Mouse (Mus musculus) liver, adult (tissue): Measurements from ENCODE around the gene Ccl6.
A peak's percentile ranks its signal among the peaks of the same experiment; 100 is the strongest.

Experiments
- GATA4 ChIP-seq: IDR thresholded peaks from 2 replicates; pipeline ENCODE4 v1.6.1; 2014; ENCODE audit warnings: mild to moderate bottlenecking, low read length; ENCODE audit not compliant: insufficient replicate concordance

The Ccl6 gene

DNA sequence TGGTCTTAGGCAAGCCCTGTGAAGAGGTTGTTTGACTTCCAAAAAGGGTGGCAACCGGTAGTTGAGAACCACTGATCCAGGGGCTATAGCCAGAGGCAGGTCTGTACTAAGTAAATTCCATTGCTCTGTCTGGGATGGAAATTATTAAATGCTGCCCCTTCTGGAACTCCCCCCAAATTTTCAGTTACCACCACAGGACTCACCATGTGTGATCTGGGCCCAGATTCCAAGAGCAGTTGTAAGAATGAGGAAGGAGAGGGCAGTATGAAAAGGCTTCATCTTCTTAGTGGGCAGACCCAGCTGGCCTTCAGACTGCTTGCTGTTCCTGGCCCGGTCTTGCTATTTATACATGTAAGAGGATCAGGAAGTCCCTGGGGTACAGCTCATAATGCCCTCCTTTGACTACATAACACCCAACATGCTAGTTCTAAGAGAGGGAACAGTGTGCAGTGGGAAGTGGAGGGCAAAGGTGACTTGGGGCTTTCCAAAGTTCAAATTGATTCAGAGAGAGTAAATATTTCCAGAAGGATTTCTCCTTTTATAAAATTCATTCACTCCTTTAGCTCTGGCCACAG lies 14.6 kb downstream of the Ccl6 start, which contains the start of gene Ccl9:
Gene Ccl9 (minus strand): TSS at position 451 of the 575 bp plus-strand sequence.
- no peak for TF ChIP-seq GATA4

DNA sequence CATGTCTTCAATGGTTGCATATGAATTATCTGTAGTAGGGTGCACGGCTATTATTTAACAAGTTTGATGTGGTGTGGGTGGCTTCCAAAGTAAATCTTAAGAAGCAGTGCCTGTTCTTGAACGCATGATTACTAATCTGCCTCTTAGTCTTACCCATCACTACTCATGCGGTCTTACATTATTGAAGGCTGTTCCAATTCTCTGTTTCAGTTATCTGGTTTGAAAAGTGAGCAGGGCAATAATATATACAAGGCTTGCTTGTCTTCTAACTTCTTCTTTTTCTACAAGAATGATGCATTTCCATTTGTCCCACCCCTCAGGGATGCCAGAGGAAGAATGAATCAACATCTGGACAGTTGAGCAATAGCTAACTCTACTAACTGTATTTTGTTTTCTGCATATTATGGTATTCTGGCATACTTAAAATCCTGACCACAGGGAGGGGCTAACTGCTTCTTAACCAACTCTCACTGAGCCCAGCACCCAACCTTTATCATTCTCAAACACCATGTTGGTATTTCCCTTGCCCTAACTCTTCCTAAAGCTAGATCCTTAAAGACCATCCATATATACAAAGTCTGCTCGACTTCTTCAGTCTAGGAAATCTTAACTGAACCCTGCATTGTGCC lies 15.8 kb downstream of the Ccl6 start:
- no peak for TF ChIP-seq GATA4

DNA sequence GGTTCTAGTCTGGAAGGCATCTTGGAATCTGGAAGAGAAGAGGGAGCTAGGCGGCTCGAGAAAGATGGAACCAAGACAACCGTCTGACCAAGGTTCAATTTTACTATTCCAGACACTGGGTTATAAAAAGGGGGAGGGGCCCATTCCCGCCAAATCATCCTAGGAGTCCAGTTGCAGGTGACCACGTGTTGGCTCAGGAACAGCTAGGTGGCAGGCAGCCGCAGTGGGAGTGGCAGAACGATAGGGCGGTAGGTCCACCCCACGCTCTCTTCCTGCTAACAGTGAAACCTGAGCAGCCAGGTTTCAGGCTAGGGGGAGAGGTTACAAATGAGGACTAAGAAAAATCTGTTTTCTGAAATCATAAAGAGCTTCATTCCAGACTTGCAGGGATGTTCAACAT lies 20.1 kb downstream of the Ccl6 start:
- no peak for TF ChIP-seq GATA4

DNA sequence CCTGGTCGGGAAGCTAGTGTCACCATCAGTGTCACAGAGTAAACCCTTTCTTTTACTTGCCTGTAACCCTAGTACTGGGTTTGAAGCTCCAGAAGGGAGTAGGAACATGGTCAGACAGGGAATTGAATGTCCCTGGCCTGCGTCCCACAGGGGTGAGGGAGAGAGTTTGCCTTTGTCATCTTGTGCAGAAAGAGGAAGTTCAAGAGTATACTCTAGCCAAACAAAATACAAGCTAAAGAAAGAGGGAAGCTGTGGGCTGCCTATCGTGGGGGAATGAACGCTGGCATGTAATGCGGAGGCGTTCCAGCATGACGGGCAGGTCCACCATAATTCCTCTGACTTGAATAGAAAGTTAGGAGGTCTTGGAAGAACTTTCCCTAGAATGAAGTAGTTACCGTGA lies 20.7 kb downstream of the Ccl6 start:
- no peak for TF ChIP-seq GATA4

DNA sequence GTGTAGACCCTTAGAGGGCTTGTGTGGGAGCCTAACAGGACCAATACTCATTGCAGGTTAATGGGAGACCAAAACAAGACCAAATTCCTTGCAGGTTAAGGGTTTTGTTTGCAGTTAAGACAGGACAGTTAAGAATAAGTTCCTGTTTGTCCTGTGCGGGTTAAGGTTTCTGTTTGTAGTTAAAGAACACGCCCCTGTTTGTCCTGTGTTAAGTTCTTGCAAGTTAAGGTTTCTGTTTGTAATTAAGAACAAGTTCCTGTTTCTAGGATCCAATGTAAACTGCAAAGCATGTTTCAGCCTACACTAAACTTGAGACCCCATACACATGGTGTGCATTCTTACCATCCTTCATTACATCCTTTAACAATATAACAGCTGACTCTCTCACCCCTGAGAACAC lies 22.7 kb downstream of the Ccl6 start:
- no peak for TF ChIP-seq GATA4

DNA sequence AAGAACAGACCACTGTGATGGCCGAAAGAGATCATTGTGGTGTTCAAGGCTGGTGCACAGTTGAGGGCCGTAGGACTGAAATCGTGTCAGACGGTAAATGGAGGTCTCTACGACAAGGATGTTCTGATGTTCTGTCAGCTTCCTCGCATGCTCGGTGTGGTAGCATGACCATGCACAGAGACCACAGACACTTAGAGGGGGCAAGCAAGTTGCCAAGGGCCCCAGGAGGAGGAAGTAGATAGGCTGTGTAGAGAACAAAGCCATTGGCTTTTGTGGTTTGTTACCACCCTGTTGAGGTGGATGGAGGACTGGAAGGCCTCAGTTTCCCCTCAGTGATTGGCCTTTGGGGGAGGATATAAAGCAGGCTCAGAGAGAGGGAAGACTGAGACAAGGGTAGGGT lies 23.6 kb downstream of the Ccl6 start:
- no peak for TF ChIP-seq GATA4

DNA sequence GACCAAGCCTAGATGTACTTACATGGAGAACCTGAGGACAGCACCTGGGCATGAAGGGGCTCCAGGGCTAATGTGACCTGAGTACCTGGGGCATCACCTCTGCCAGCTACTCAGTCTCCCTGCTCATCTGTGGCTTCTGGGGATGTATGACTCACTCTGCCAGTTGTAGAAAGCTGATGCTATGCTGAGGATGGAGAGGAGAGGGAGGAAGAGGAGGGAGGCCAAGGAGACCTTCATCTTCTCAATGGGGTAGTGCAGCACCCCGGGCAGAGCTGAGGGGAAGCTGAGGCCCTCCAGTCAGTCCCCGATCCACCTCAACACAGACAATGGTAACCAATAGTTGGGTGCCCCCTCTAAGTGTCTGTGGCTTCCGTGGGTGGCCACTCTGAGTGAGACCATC lies 24.1 kb downstream of the Ccl6 start:
- TF ChIP-seq GATA4: no peak

DNA sequence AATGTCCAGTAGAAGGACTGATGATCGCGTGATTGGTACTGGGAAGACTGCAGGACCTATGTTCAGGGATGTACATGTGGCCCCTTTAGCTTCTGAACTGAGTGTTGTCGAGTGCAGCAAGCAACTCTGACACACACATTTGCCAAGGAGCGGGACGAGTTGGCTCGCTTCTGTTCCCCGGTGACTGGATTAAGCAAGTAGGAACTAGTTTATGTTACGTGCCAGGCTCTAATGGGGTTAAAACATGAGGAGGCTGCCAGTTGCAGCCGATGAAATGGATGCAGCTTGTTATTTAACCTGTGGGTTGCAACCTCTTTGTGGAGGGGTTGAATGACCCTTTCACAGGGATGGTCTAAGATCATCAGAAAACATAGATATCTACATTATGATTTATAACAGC lies 24.8 kb downstream of the Ccl6 start:
- TF ChIP-seq GATA4: no peak

DNA sequence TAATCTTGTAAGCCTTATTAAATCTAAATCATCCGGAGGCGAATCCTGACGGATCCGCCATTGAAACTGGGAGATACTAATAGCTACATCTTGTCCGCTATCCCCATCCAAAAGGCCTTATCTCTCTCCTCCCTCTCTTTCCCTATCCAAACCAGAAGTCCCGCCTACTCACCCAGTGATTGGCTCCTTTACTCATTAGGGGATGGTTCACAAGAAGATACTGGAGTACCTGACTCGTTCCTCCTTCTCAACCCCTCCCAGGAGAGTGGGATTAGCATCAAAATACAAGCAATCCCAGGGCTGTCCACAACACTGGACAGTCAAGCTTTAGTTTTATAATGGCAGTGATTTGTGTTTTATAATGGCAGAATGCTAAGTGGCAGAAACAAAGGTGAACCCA lies 25.6 kb downstream of the Ccl6 start:
- no peak for TF ChIP-seq GATA4

DNA sequence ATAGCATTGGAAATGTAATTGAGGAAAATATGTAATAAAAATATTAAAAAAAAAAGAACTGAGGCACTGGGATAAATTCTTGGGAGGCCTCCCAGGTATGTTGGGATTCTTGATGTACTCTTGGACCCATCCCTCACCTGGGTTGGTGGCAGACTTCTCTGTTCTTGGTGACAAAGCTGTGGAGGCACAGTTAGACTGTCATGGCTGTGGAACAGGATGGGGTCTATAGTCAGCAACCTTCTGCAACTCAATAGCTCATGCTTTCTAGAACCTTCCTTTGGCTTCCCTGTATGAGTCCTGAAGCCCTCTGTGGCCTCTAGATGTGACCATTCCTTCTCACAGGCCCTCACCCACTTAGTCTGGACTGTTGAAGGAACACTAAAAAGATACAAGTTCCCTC lies 26.3 kb downstream of the Ccl6 start:
- no peak for TF ChIP-seq GATA4

DNA sequence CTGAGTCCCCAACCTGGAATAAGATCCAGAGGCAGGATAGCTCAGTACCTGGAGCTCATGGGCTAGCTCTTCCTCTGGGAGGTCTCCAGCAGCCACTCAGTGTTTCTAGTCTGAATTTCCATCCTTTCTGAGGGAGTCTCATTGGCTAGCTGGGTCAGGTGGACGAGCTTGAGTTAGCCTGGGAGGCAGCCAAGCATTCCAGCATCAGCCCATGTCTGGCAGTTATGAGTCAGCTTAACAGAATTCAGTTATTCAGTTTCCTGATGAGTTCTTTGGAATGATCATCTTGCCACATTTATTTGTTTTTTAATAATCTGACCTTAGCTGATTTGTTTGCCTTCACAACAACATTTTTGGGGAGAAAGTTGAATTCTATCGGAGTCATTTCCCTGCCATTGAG lies 29.1 kb downstream of the Ccl6 start:
- TF ChIP-seq GATA4: no peak

DNA sequence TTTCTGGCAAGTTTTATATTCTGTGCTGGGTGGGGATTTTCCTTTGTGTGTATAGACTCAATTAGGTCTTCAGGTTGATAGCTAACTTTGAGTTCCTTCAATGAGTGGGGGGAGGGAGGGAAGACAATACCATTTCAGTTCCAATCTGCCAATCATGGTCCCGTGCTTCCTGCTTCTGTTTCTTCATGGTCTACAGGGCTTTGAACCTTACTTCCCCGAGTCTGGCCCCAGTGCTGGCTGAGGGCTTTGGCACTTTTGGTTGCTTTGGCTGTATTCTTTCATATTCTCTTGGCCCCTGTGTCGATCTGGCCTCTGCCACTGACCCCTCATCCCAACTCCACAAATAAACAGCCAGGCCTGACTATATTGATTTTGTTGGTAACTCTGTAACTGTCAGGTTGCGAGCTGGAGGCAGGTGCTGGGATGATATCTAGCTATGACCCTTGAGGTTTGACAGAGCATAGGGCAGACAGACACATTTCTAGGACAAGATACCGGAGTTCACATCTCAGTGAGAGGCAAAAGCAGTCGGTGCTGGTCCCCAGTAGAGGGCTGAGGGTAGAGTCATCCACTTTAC lies 30.5 kb downstream of the Ccl6 start:
- TF ChIP-seq GATA4: peak; percentile 71

DNA sequence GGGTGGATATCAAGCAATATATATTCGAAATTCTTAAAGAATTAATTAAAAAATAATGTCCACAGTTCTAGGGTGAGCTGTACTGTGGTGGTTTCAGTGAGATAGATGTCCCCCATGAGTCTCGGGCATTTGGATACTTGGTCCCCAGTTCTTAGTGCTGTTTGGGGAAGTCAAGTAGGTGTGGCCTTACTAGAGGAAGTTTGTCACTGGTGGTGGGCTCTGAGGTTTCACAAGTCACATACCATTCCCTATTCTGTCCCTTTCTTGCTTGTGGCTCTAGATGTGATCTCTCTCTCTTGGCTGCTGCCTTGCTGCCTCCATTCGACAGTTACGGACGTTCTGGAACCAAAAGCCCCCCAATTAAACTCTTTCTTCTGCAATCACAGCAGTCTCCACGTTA lies 32.5 kb downstream of the Ccl6 start:
- no peak for TF ChIP-seq GATA4

DNA sequence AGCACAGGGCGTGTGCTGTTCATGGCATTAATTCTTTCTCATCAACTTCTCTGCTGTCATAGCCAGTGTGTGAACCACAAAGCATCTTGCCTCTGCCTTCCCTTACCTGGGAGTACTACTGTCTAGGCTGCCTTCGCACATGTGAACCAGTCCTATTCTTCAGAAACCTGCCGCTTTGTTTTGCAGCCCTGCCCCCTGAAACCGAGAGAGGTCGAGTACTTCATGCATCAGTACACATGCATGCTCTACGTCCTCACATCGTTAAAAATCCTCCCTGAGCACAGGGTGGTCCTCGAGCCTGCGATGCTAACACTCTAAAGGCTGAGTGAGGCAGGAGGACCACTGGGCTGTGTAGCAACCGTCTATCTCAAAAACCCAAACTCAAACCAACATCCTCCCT lies 35.8 kb downstream of the Ccl6 start:
- TF ChIP-seq GATA4: no peak

DNA sequence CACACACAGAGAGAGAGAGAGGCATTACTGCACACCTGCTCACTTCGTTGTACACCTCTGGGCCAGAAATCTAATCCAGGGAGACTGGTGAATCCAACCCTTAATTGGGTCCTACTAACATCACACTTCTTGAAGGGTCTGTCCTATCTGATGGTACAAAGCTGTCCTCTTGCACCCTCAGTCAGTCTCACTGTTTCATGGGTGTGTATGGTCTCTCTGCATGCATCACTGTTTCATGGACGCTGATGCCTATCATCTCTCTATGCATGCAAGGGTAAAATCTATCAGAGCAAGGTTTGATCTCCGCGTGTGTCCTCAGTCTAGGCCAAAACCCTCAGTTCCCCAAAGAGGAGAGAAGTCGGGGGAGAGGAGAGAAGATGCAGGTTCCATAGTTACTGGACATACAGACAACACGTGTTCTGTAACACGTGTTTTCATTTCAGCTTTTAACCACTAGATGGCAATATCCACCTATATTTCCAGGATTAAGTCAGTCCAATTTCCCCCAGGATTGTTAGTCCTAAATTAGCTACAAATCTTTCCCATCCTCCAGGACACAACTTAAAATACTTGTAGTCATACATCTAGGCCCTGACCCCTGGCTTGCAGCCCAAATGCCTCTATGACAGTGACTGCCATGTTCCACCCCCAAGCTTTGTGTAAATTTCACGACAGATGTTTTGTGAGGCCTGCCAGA lies 36.7 kb downstream of the Ccl6 start:
- TF ChIP-seq GATA4: no peak

DNA sequence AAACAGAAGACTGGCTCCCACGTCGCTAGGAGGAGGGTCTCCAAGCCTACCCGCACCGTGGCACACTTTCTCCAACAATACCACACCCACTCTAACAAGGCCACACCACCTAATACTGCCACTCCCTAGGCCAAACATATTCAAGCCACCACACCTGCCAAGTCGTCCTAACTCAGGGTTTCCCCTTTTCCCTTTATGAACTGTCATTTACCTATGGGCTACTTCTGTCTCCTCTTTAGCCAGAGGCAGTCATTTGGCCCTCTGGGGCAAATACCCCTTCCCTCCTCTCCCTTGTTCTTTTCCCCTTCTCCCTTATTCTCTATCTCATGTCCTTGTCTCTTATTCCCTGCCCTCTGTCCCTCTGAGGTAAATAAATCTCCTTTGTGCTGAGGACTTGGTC lies 41.2 kb downstream of the Ccl6 start:
- no peak for TF ChIP-seq GATA4
